Mouse (Mus musculus): Measurements from ENCODE around the gene Fzd4. TPM values are rescaled to one million over a fixed set of nuclear protein-coding genes. Genes with fewer than 3 reads are reported as not detected.

Fzd4 gene
- polyA plus RNA-seq, 1 experiment: 5.0 TPM

- no peak overlapping the region for H3ac ChIP-seq (ENCODE audit: control insufficient read depth, insufficient read length)
- no peak overlapping the region for H3K4me2 ChIP-seq (ENCODE audit: low read depth)
- H3K36me3 ChIP-seq (ENCODE audit: control insufficient read depth, insufficient read depth): no peaks in the 10 kb centered on the region
- H3K4me3 ChIP-seq: no peak overlapping the region
- TF ChIP-seq TCF3 (IDR thresholded peaks at IDR 0.05; ENCODE audit: insufficient read length, low read depth): no peak
- TF ChIP-seq USF1 (IDR thresholded peaks at IDR 0.05; ENCODE audit: low read depth): no peak
- no peak for TF ChIP-seq TCF12 (IDR thresholded peaks at IDR 0.05; ENCODE audit: insufficient read depth, poor library complexity, severe bottlenecking)
- no peak for TF ChIP-seq MAX (IDR thresholded peaks at IDR 0.05; ENCODE audit: low read depth)
- no peak for TF ChIP-seq MYOG (IDR thresholded peaks at IDR 0.05; ENCODE audit: control insufficient read depth in 1 of 3, insufficient read depth in 1 of 3, insufficient read length in 2 of 3, low read depth in 2 of 3)
- TF ChIP-seq POLR2A (IDR thresholded peaks at IDR 0.05; ENCODE audit: insufficient read length, low read depth): no peak
- no peak for TF ChIP-seq MYOD1 (IDR thresholded peaks at IDR 0.05; ENCODE audit: control insufficient read depth in 1 of 3, insufficient read length in 2 of 3, low read depth in 2 of 3)
- no peak for TF ChIP-seq CEBPB (IDR thresholded peaks at IDR 0.05; ENCODE audit: insufficient read depth, poor library complexity, severe bottlenecking)
- TF ChIP-seq POLR2AphosphoS2 (IDR thresholded peaks at IDR 0.05; ENCODE audit: insufficient read length, low read depth): no peak
- no peak for TF ChIP-seq SRF (IDR thresholded peaks at IDR 0.05; ENCODE audit: control insufficient read depth, insufficient read length, low read depth)
- TF ChIP-seq E2F4 (IDR thresholded peaks at IDR 0.05; ENCODE audit: insufficient read depth): no peak
- TF ChIP-seq REST (IDR thresholded peaks at IDR 0.05; ENCODE audit: insufficient read depth, insufficient read length): no peak
- no peaks in the 10 kb centered on the region for H3K27me3 ChIP-seq (ENCODE audit: control insufficient read depth, insufficient read depth, insufficient read length)
- no peaks in the 10 kb centered on the region for H3K79me2 ChIP-seq (ENCODE audit: control insufficient read depth, insufficient read depth)
These were observed 38.8 kb upstream of the Fzd4 start for GRCm38 (mm10) chr7:89365135-89365880.

GRCm38 (mm10) chr7:89367643-89368042 lies 36.5 kb upstream of the Fzd4 start:
- Histone ChIP-seq H3K79me2 (ENCODE audit: control insufficient read depth, insufficient read depth) (no peaks in the 10 kb centered on the region), H3K4me2 (ENCODE audit: low read depth) (no peak overlapping the region), H3ac (ENCODE audit: control insufficient read depth, insufficient read length) (no peak overlapping the region), H3K27me3 (ENCODE audit: control insufficient read depth, insufficient read depth, insufficient read length) (no peaks in the 10 kb centered on the region), H3K36me3 (ENCODE audit: control insufficient read depth, insufficient read depth) (no peaks in the 10 kb centered on the region), H3K4me3 (no peak overlapping the region)
- TF ChIP-seq TCF12 (IDR thresholded peaks at IDR 0.05; ENCODE audit: insufficient read depth, poor library complexity, severe bottlenecking) (no peak), TCF3 (IDR thresholded peaks at IDR 0.05; ENCODE audit: insufficient read length, low read depth) (no peak), MAX (IDR thresholded peaks at IDR 0.05; ENCODE audit: low read depth) (no peak), E2F4 (IDR thresholded peaks at IDR 0.05; ENCODE audit: insufficient read depth) (no peak), POLR2AphosphoS2 (IDR thresholded peaks at IDR 0.05; ENCODE audit: insufficient read length, low read depth) (no peak), MYOD1 (IDR thresholded peaks at IDR 0.05; ENCODE audit: control insufficient read depth in 1 of 3, insufficient read length in 2 of 3, low read depth in 2 of 3) (no peak), CEBPB (IDR thresholded peaks at IDR 0.05; ENCODE audit: insufficient read depth, poor library complexity, severe bottlenecking) (no peak), SRF (IDR thresholded peaks at IDR 0.05; ENCODE audit: control insufficient read depth, insufficient read length, low read depth) (no peak)

- no peaks in the 10 kb centered on the region for H3K79me2 ChIP-seq (ENCODE audit: control insufficient read depth, insufficient read depth)
- TF ChIP-seq USF1 (IDR thresholded peaks at IDR 0.05; ENCODE audit: low read depth) (no peak), MAX (IDR thresholded peaks at IDR 0.05; ENCODE audit: low read depth) (no peak), POLR2A (IDR thresholded peaks at IDR 0.05; ENCODE audit: insufficient read length, low read depth) (no peak), TCF12 (IDR thresholded peaks at IDR 0.05; ENCODE audit: insufficient read depth, poor library complexity, severe bottlenecking) (no peak), REST (IDR thresholded peaks at IDR 0.05; ENCODE audit: insufficient read depth, insufficient read length) (no peak), TCF3 (IDR thresholded peaks at IDR 0.05; ENCODE audit: insufficient read length, low read depth) (no peak), SRF (IDR thresholded peaks at IDR 0.05; ENCODE audit: control insufficient read depth, insufficient read length, low read depth) (no peak), E2F4 (IDR thresholded peaks at IDR 0.05; ENCODE audit: insufficient read depth) (no peak)
- H3ac ChIP-seq (ENCODE audit: control insufficient read depth, insufficient read length): no peak overlapping the region
- H3K4me3 ChIP-seq: no peak overlapping the region
- H3K27me3 ChIP-seq (ENCODE audit: control insufficient read depth, insufficient read depth, insufficient read length): no peaks in the 10 kb centered on the region
- H3K36me3 ChIP-seq (ENCODE audit: control insufficient read depth, insufficient read depth): no peaks in the 10 kb centered on the region
- H3K4me2 ChIP-seq (ENCODE audit: low read depth): no peak overlapping the region
These were observed 34.1 kb upstream of the Fzd4 start for GRCm38 (mm10) chr7:89370086-89370485.

DNA sequence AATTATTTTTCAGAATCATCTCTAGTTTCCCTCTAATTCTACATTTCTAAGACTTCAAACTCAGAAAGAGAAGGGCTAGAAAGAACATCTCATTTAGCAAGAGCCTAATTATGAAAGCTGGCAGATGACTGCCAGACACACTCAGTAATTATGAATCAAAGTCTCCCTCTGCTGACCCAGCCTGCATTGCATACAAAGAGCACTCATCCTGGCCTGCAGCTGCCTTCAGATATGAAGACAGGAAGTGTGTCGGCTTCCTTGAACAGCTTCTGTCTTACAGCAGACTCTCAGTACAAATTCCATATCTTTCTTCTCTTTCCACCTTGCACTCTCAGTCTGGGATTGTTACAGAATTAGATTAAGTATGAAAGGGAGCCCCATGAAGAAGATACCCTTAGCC lies 33.2 kb upstream of the Fzd4 start:
- TF ChIP-seq REST (IDR thresholded peaks at IDR 0.05; ENCODE audit: insufficient read depth, insufficient read length): no peak
- no peak for TF ChIP-seq SRF (IDR thresholded peaks at IDR 0.05; ENCODE audit: control insufficient read depth, insufficient read length, low read depth)
- TF ChIP-seq MYOG (IDR thresholded peaks at IDR 0.05; ENCODE audit: control insufficient read depth in 1 of 3, insufficient read depth in 1 of 3, insufficient read length in 2 of 3, low read depth in 2 of 3): no peak
- no peak for TF ChIP-seq TCF12 (IDR thresholded peaks at IDR 0.05; ENCODE audit: insufficient read depth, poor library complexity, severe bottlenecking)
- no peak for TF ChIP-seq MYOD1 (IDR thresholded peaks at IDR 0.05; ENCODE audit: control insufficient read depth in 1 of 3, insufficient read length in 2 of 3, low read depth in 2 of 3)
- no peak for TF ChIP-seq USF1 (IDR thresholded peaks at IDR 0.05; ENCODE audit: low read depth)
- no peak for TF ChIP-seq CEBPB (IDR thresholded peaks at IDR 0.05; ENCODE audit: insufficient read depth, poor library complexity, severe bottlenecking)
- no peak for TF ChIP-seq TCF3 (IDR thresholded peaks at IDR 0.05; ENCODE audit: insufficient read length, low read depth)
- TF ChIP-seq POLR2A (IDR thresholded peaks at IDR 0.05; ENCODE audit: insufficient read length, low read depth): no peak
- no peak for TF ChIP-seq E2F4 (IDR thresholded peaks at IDR 0.05; ENCODE audit: insufficient read depth)
- no peak for TF ChIP-seq MAX (IDR thresholded peaks at IDR 0.05; ENCODE audit: low read depth)
- no peak for TF ChIP-seq POLR2AphosphoS2 (IDR thresholded peaks at IDR 0.05; ENCODE audit: insufficient read length, low read depth)
- no peak overlapping the region for H3ac ChIP-seq (ENCODE audit: control insufficient read depth, insufficient read length)
- no peaks in the 10 kb centered on the region for H3K27me3 ChIP-seq (ENCODE audit: control insufficient read depth, insufficient read depth, insufficient read length)
- no peak overlapping the region for H3K4me2 ChIP-seq (ENCODE audit: low read depth)
- H3K79me2 ChIP-seq (ENCODE audit: control insufficient read depth, insufficient read depth): no peaks in the 10 kb centered on the region
- H3K4me3 ChIP-seq: no peak overlapping the region
- H3K36me3 ChIP-seq (ENCODE audit: control insufficient read depth, insufficient read depth): no peaks in the 10 kb centered on the region

Measured in myocyte (in vitro differentiated cells).